Mouse (Mus musculus): ENCODE measurements at regions not wholly inside any gene's neighbourhood (a gene's known extent, or its start where the extent isn't known, plus 50 kb on each side); places are given as distances from the start of the nearest gene placed in this dataset.

GRCm38 (mm10) chr3:115766153-115766552 lies 51.3 kb upstream of the S1pr1 start:
- Histone ChIP-seq H3K27me3 (ENCODE audit: control insufficient read depth, insufficient read depth, low read length, poor library complexity, severe bottlenecking) (no peaks in the 10 kb centered on the region), H3K27ac (ENCODE audit: insufficient read depth, low read length) (no peak overlapping the region), H3K9me3 (replicated peaks; ENCODE audit: control insufficient read depth, insufficient read depth, low read length, poor library complexity, severe bottlenecking) (no peaks in the 10 kb centered on the region), H3K4me1 (ENCODE audit: control insufficient read depth, insufficient read depth, low read length) (no peaks in the 10 kb centered on the region), H3K9ac (ENCODE audit: low read depth, poor library complexity, severe bottlenecking) (no peak overlapping the region), H3K36me3 (ENCODE audit: control insufficient read depth, insufficient read depth, low read length, poor library complexity, severe bottlenecking) (no peaks in the 10 kb centered on the region), H3K4me3 (ENCODE audit: low read depth, low read length) (no peak overlapping the region)
- no peak for TF ChIP-seq CTCF (IDR thresholded peaks at IDR 0.05; ENCODE audit: low read depth, low read length)
- TF ChIP-seq POLR2A (IDR thresholded peaks at IDR 0.05; ENCODE audit: insufficient read depth, low read length), result no peak
- no peak for TF ChIP-seq EP300 (IDR thresholded peaks at IDR 0.05; ENCODE audit: insufficient read depth, low read depth, low read length)

- Histone ChIP-seq H3K27ac (ENCODE audit: insufficient read depth, low read length) (no peak overlapping the region), H3K4me3 (ENCODE audit: low read depth, low read length) (no peak overlapping the region), H3K9ac (ENCODE audit: low read depth, poor library complexity, severe bottlenecking) (no peak overlapping the region), H3K4me1 (ENCODE audit: control insufficient read depth, insufficient read depth, low read length) (no peaks in the 10 kb centered on the region), H3K27me3 (ENCODE audit: control insufficient read depth, insufficient read depth, low read length, poor library complexity, severe bottlenecking) (no peaks in the 10 kb centered on the region), H3K9me3 (replicated peaks; ENCODE audit: control insufficient read depth, insufficient read depth, low read length, poor library complexity, severe bottlenecking) (no peaks in the 10 kb centered on the region), H3K36me3 (ENCODE audit: control insufficient read depth, insufficient read depth, low read length, poor library complexity, severe bottlenecking) (no peaks in the 10 kb centered on the region)
- TF ChIP-seq POLR2A (IDR thresholded peaks at IDR 0.05; ENCODE audit: insufficient read depth, low read length) (no peak), EP300 (IDR thresholded peaks at IDR 0.05; ENCODE audit: insufficient read depth, low read depth, low read length) (no peak), CTCF (IDR thresholded peaks at IDR 0.05; ENCODE audit: low read depth, low read length) (no peak)
Observed at GRCm38 (mm10) chr3:115768290-115768689, 53.4 kb upstream of the S1pr1 start.

GRCm38 (mm10) chr3:115768761-115769530 lies 54.1 kb upstream of the S1pr1 start:
- no peak for TF ChIP-seq EP300 (IDR thresholded peaks at IDR 0.05; ENCODE audit: insufficient read depth, low read depth, low read length)
- no peak for TF ChIP-seq CTCF (IDR thresholded peaks at IDR 0.05; ENCODE audit: low read depth, low read length)
- TF ChIP-seq POLR2A (IDR thresholded peaks at IDR 0.05; ENCODE audit: insufficient read depth, low read length), result no peak
- H3K4me1 ChIP-seq (ENCODE audit: control insufficient read depth, insufficient read depth, low read length), result no peaks in the 10 kb centered on the region
- H3K9me3 ChIP-seq (replicated peaks; ENCODE audit: control insufficient read depth, insufficient read depth, low read length, poor library complexity, severe bottlenecking), result no peaks in the 10 kb centered on the region
- no peak overlapping the region for H3K4me3 ChIP-seq (ENCODE audit: low read depth, low read length)
- H3K27me3 ChIP-seq (ENCODE audit: control insufficient read depth, insufficient read depth, low read length, poor library complexity, severe bottlenecking), result no peaks in the 10 kb centered on the region
- no peaks in the 10 kb centered on the region for H3K36me3 ChIP-seq (ENCODE audit: control insufficient read depth, insufficient read depth, low read length, poor library complexity, severe bottlenecking)
- no peak overlapping the region for H3K9ac ChIP-seq (ENCODE audit: low read depth, poor library complexity, severe bottlenecking)
- no peak overlapping the region for H3K27ac ChIP-seq (ENCODE audit: insufficient read depth, low read length)

GRCm38 (mm10) chr3:115772676-115773075 lies 57.8 kb upstream of the S1pr1 start:
- H3K9ac ChIP-seq (ENCODE audit: low read depth, poor library complexity, severe bottlenecking), result no peak overlapping the region
- TF ChIP-seq CTCF (IDR thresholded peaks at IDR 0.05; ENCODE audit: low read depth, low read length), result no peak
- no peak for TF ChIP-seq EP300 (IDR thresholded peaks at IDR 0.05; ENCODE audit: insufficient read depth, low read depth, low read length)
- TF ChIP-seq POLR2A (IDR thresholded peaks at IDR 0.05; ENCODE audit: insufficient read depth, low read length), result no peak
- no peaks in the 10 kb centered on the region for H3K36me3 ChIP-seq (ENCODE audit: control insufficient read depth, insufficient read depth, low read length, poor library complexity, severe bottlenecking)
- no peaks in the 10 kb centered on the region for H3K9me3 ChIP-seq (replicated peaks; ENCODE audit: control insufficient read depth, insufficient read depth, low read length, poor library complexity, severe bottlenecking)
- H3K27ac ChIP-seq (ENCODE audit: insufficient read depth, low read length), result no peak overlapping the region
- H3K4me1 ChIP-seq (ENCODE audit: control insufficient read depth, insufficient read depth, low read length), result no peaks in the 10 kb centered on the region
- no peak overlapping the region for H3K4me3 ChIP-seq (ENCODE audit: low read depth, low read length)
- no peaks in the 10 kb centered on the region for H3K27me3 ChIP-seq (ENCODE audit: control insufficient read depth, insufficient read depth, low read length, poor library complexity, severe bottlenecking)

- H3K36me3 ChIP-seq (ENCODE audit: control insufficient read depth, insufficient read depth, low read length, poor library complexity, severe bottlenecking), result no peaks in the 10 kb centered on the region
Observed at GRCm38 (mm10) chr3:115774321-115774720, 59.4 kb upstream of the S1pr1 start.

GRCm38 (mm10) chr3:115774723-115775122 lies 59.9 kb upstream of the S1pr1 start:
- TF ChIP-seq CTCF (IDR thresholded peaks at IDR 0.05; ENCODE audit: low read depth, low read length), result no peak
- TF ChIP-seq EP300 (IDR thresholded peaks at IDR 0.05; ENCODE audit: insufficient read depth, low read depth, low read length), result no peak
- no peak for TF ChIP-seq POLR2A (IDR thresholded peaks at IDR 0.05; ENCODE audit: insufficient read depth, low read length)
- no peaks in the 10 kb centered on the region for H3K27me3 ChIP-seq (ENCODE audit: control insufficient read depth, insufficient read depth, low read length, poor library complexity, severe bottlenecking)
- H3K4me3 ChIP-seq (ENCODE audit: low read depth, low read length), result no peak overlapping the region
- no peaks in the 10 kb centered on the region for H3K4me1 ChIP-seq (ENCODE audit: control insufficient read depth, insufficient read depth, low read length)
- no peaks in the 10 kb centered on the region for H3K36me3 ChIP-seq (ENCODE audit: control insufficient read depth, insufficient read depth, low read length, poor library complexity, severe bottlenecking)
- H3K9me3 ChIP-seq (replicated peaks; ENCODE audit: control insufficient read depth, insufficient read depth, low read length, poor library complexity, severe bottlenecking), result no peaks in the 10 kb centered on the region
- H3K9ac ChIP-seq (ENCODE audit: low read depth, poor library complexity, severe bottlenecking), result no peak overlapping the region
- no peak overlapping the region for H3K27ac ChIP-seq (ENCODE audit: insufficient read depth, low read length)

More at GRCm38 (mm10) chr3:115774321-115774720, 59.4 kb upstream of the S1pr1 start:
- H3K27ac ChIP-seq (ENCODE audit: insufficient read depth, low read length), result no peak overlapping the region
- no peaks in the 10 kb centered on the region for H3K9me3 ChIP-seq (replicated peaks; ENCODE audit: control insufficient read depth, insufficient read depth, low read length, poor library complexity, severe bottlenecking)
- no peak overlapping the region for H3K4me3 ChIP-seq (ENCODE audit: low read depth, low read length)
- no peaks in the 10 kb centered on the region for H3K4me1 ChIP-seq (ENCODE audit: control insufficient read depth, insufficient read depth, low read length)
- TF ChIP-seq EP300 (IDR thresholded peaks at IDR 0.05; ENCODE audit: insufficient read depth, low read depth, low read length) (no peak), CTCF (IDR thresholded peaks at IDR 0.05; ENCODE audit: low read depth, low read length) (no peak), POLR2A (IDR thresholded peaks at IDR 0.05; ENCODE audit: insufficient read depth, low read length) (no peak)
- H3K9ac ChIP-seq (ENCODE audit: low read depth, poor library complexity, severe bottlenecking), result no peak overlapping the region
- no peaks in the 10 kb centered on the region for H3K27me3 ChIP-seq (ENCODE audit: control insufficient read depth, insufficient read depth, low read length, poor library complexity, severe bottlenecking)
